Mouse (Mus musculus): ENCODE data around the gene Tmem14c. TPM values are rescaled to one million over a fixed set of nuclear protein-coding genes. Genes with fewer than 3 reads are reported as not detected.

The Tmem14c gene
- polyA plus RNA-seq (2012; ENCODE audit: insufficient read depth, insufficient read length, missing spikeins) = 155 and 161 TPM in 2 replicates

- TF ChIP-seq CTCF (IDR thresholded peaks at IDR 0.05; ENCODE audit: low read depth, low read length) = no peak
- 0 out of 2 replicates have a peak, but pooled peaks have one; percentile 52 for TF ChIP-seq POLR2A (IDR thresholded peaks at IDR 0.05; ENCODE audit: borderline replicate concordance, low read depth, low read length)
- H3K4me1 ChIP-seq (ENCODE audit: control insufficient read depth, insufficient read depth, low read length) = peaks cover 31% of the 10 kb centered on the region
- H3K4me3 ChIP-seq (ENCODE audit: insufficient read depth, low read length) = peak within 1 kb of the TSS; percentile 75
- peak within 1 kb of the TSS; percentile 74 for H3K27ac ChIP-seq (ENCODE audit: insufficient read depth, low read depth, low read length)
These were observed at the start of gene Tmem14c for GRCm38 (mm10) chr13:41015829-41016634. Gene Tmem14c (plus strand): TSS chr13:41016292.

- Histone ChIP-seq H3K4me3 (ENCODE audit: insufficient read depth, low read length) (no peak overlapping the region), H3K4me1 (ENCODE audit: control insufficient read depth, insufficient read depth, low read length) (peaks cover 24% of the 10 kb centered on the region), H3K27ac (ENCODE audit: insufficient read depth, low read depth, low read length) (no peak overlapping the region)
- TF ChIP-seq POLR2A (IDR thresholded peaks at IDR 0.05; ENCODE audit: borderline replicate concordance, low read depth, low read length) = no peak
- TF ChIP-seq CTCF (IDR thresholded peaks at IDR 0.05; ENCODE audit: low read depth, low read length) = no peak
These were observed 48.5 kb upstream of the Tmem14c start for GRCm38 (mm10) chr13:40967609-40968008.

- Histone ChIP-seq H3K27ac (ENCODE audit: insufficient read depth, low read depth, low read length) (no peak overlapping the region), H3K4me1 (ENCODE audit: control insufficient read depth, insufficient read depth, low read length) (peaks cover 24% of the 10 kb centered on the region), H3K4me3 (ENCODE audit: insufficient read depth, low read length) (no peak overlapping the region)
- TF ChIP-seq CTCF (IDR thresholded peaks at IDR 0.05; ENCODE audit: low read depth, low read length) = no peak
- no peak for TF ChIP-seq POLR2A (IDR thresholded peaks at IDR 0.05; ENCODE audit: borderline replicate concordance, low read depth, low read length)
These were observed 47.5 kb upstream of the Tmem14c start for GRCm38 (mm10) chr13:40968564-40968963.

- no peak overlapping the region for H3K4me3 ChIP-seq (ENCODE audit: insufficient read depth, low read length)
- H3K4me1 ChIP-seq (ENCODE audit: control insufficient read depth, insufficient read depth, low read length) = peaks cover 24% of the 10 kb centered on the region
- no peak overlapping the region for H3K27ac ChIP-seq (ENCODE audit: insufficient read depth, low read depth, low read length)
- TF ChIP-seq CTCF (IDR thresholded peaks at IDR 0.05; ENCODE audit: low read depth, low read length) (no peak), POLR2A (IDR thresholded peaks at IDR 0.05; ENCODE audit: borderline replicate concordance, low read depth, low read length) (no peak)
These were observed 46.2 kb upstream of the Tmem14c start for GRCm38 (mm10) chr13:40969761-40970390.

GRCm38 (mm10) chr13:40971261-40971660 is 44.8 kb upstream of the Tmem14c start:
- peaks cover 24% of the 10 kb centered on the region for H3K4me1 ChIP-seq (ENCODE audit: control insufficient read depth, insufficient read depth, low read length)
- no peak overlapping the region for H3K27ac ChIP-seq (ENCODE audit: insufficient read depth, low read depth, low read length)
- no peak overlapping the region for H3K4me3 ChIP-seq (ENCODE audit: insufficient read depth, low read length)
- no peak for TF ChIP-seq CTCF (IDR thresholded peaks at IDR 0.05; ENCODE audit: low read depth, low read length)

- TF ChIP-seq POLR2A (IDR thresholded peaks at IDR 0.05; ENCODE audit: borderline replicate concordance, low read depth, low read length) (no peak), CTCF (IDR thresholded peaks at IDR 0.05; ENCODE audit: low read depth, low read length) (no peak)
- no peak overlapping the region for H3K27ac ChIP-seq (ENCODE audit: insufficient read depth, low read depth, low read length)
- no peak overlapping the region for H3K4me3 ChIP-seq (ENCODE audit: insufficient read depth, low read length)
- H3K4me1 ChIP-seq (ENCODE audit: control insufficient read depth, insufficient read depth, low read length) = peaks cover 24% of the 10 kb centered on the region
These were observed 44.3 kb upstream of the Tmem14c start for GRCm38 (mm10) chr13:40971831-40972230.

- H3K4me3 ChIP-seq (ENCODE audit: insufficient read depth, low read length) = no peak overlapping the region
- H3K4me1 ChIP-seq (ENCODE audit: control insufficient read depth, insufficient read depth, low read length) = peaks cover 24% of the 10 kb centered on the region
- no peak overlapping the region for H3K27ac ChIP-seq (ENCODE audit: insufficient read depth, low read depth, low read length)
- TF ChIP-seq POLR2A (IDR thresholded peaks at IDR 0.05; ENCODE audit: borderline replicate concordance, low read depth, low read length) (no peak), CTCF (IDR thresholded peaks at IDR 0.05; ENCODE audit: low read depth, low read length) (no peak)
These were observed 43.1 kb upstream of the Tmem14c start for GRCm38 (mm10) chr13:40972976-40973375.

GRCm38 (mm10) chr13:40977609-40978008 is 38.5 kb upstream of the Tmem14c start:
- H3K4me1 ChIP-seq (ENCODE audit: control insufficient read depth, insufficient read depth, low read length) = peaks cover 13% of the 10 kb centered on the region
- no peak overlapping the region for H3K4me3 ChIP-seq (ENCODE audit: insufficient read depth, low read length)
- H3K27ac ChIP-seq (ENCODE audit: insufficient read depth, low read depth, low read length) = no peak overlapping the region
- TF ChIP-seq CTCF (IDR thresholded peaks at IDR 0.05; ENCODE audit: low read depth, low read length) (peak; percentile 71; the same call in 1 of the 2 replicates), POLR2A (IDR thresholded peaks at IDR 0.05; ENCODE audit: borderline replicate concordance, low read depth, low read length) (no peak)

- no peak for TF ChIP-seq POLR2A (IDR thresholded peaks at IDR 0.05; ENCODE audit: borderline replicate concordance, low read depth, low read length)
- TF ChIP-seq CTCF (IDR thresholded peaks at IDR 0.05; ENCODE audit: low read depth, low read length) = no peak
- Histone ChIP-seq H3K27ac (ENCODE audit: insufficient read depth, low read depth, low read length) (no peak overlapping the region), H3K4me3 (ENCODE audit: insufficient read depth, low read length) (no peak overlapping the region)
These were observed 37.4 kb upstream of the Tmem14c start for GRCm38 (mm10) chr13:40978652-40979051.

GRCm38 (mm10) chr13:40979321-40979720 is 36.8 kb upstream of the Tmem14c start:
- Histone ChIP-seq H3K4me3 (ENCODE audit: insufficient read depth, low read length) (no peak overlapping the region), H3K27ac (ENCODE audit: insufficient read depth, low read depth, low read length) (no peak overlapping the region), H3K4me1 (ENCODE audit: control insufficient read depth, insufficient read depth, low read length) (peaks cover 13% of the 10 kb centered on the region)
- TF ChIP-seq POLR2A (IDR thresholded peaks at IDR 0.05; ENCODE audit: borderline replicate concordance, low read depth, low read length) = no peak
- TF ChIP-seq CTCF (IDR thresholded peaks at IDR 0.05; ENCODE audit: low read depth, low read length) = no peak

More at GRCm38 (mm10) chr13:40978652-40979051, 37.4 kb upstream of the Tmem14c start:
- H3K4me1 ChIP-seq (ENCODE audit: control insufficient read depth, insufficient read depth, low read length) = peaks cover 13% of the 10 kb centered on the region
